Mouse (Mus musculus): ENCODE measurements around the gene E4f1. TPM values are rescaled to one million over a fixed set of nuclear protein-coding genes. Genes with fewer than 3 reads are reported as not detected.

Gene E4f1
- polyA plus RNA-seq, 1 experiment from 2014 or later, result 38.3 TPM

Other genes starting within 250 kb of the E4f1 start
- gene Tedc2, start 249.5 kb downstream of the E4f1 start, polyA plus RNA-seq (2015; fragmentation: Nextera tagmentation; extraction: Ambion mirVana), result 15.8 and 16.3 TPM in 2 replicates
- gene Ccnf, start 218.8 kb downstream of the E4f1 start, polyA plus RNA-seq (2015; fragmentation: Nextera tagmentation; extraction: Ambion mirVana), result 65.4 and 67.0 TPM in 2 replicates
- gene Abca17, start 119.2 kb downstream of the E4f1 start, polyA plus RNA-seq (2015; fragmentation: Nextera tagmentation; extraction: Ambion mirVana), result not detected in 2 replicates
- gene Abca3, start 118.4 kb downstream of the E4f1 start, polyA plus RNA-seq (2015; fragmentation: Nextera tagmentation; extraction: Ambion mirVana), result 5.6 and 6.6 TPM in 2 replicates
- gene Rnps1, start 55.7 kb downstream of the E4f1 start, polyA plus RNA-seq (2015; fragmentation: Nextera tagmentation; extraction: Ambion mirVana), result 322 TPM in 2 replicates
- 85.0 and 87.3 TPM in 2 replicates for gene Eci1, start 43.7 kb downstream of the E4f1 start, polyA plus RNA-seq (2015; fragmentation: Nextera tagmentation; extraction: Ambion mirVana)
- 2.7 and 3.9 TPM in 2 replicates for gene Dnase1l2, start 27.2 kb downstream of the E4f1 start, polyA plus RNA-seq (2015; fragmentation: Nextera tagmentation; extraction: Ambion mirVana)
- gene Pgp, start 79 bp upstream of the E4f1 start, polyA plus RNA-seq (2015; fragmentation: Nextera tagmentation; extraction: Ambion mirVana), result 50.2 and 51.3 TPM in 2 replicates
- gene Bricd5, start 3.6 kb upstream of the E4f1 start, polyA plus RNA-seq (2015; fragmentation: Nextera tagmentation; extraction: Ambion mirVana), result not detected in 2 replicates
- gene Mlst8, start 8.8 kb upstream of the E4f1 start, polyA plus RNA-seq (2015; fragmentation: Nextera tagmentation; extraction: Ambion mirVana), result 33.1 and 35.6 TPM in 2 replicates
- gene Caskin1, start 18.3 kb upstream of the E4f1 start, polyA plus RNA-seq (2015; fragmentation: Nextera tagmentation; extraction: Ambion mirVana), result 5.0 and 5.2 TPM in 2 replicates
- gene Traf7, start 57.6 kb upstream of the E4f1 start, polyA plus RNA-seq (2015; fragmentation: Nextera tagmentation; extraction: Ambion mirVana), result 96.2 and 103 TPM in 2 replicates
- 3.4 TPM in 2 replicates for gene Rab26, start 63.9 kb upstream of the E4f1 start, polyA plus RNA-seq (2015; fragmentation: Nextera tagmentation; extraction: Ambion mirVana)
- 22.3 and 36.6 TPM in 2 replicates for gene Pkd1, start 79.5 kb upstream of the E4f1 start, polyA plus RNA-seq (2015; fragmentation: Nextera tagmentation; extraction: Ambion mirVana)
- gene Tsc2, start 162.3 kb upstream of the E4f1 start, polyA plus RNA-seq (2015; fragmentation: Nextera tagmentation; extraction: Ambion mirVana), result 65.5 and 72.2 TPM in 2 replicates
- gene Nthl1, start 162.4 kb upstream of the E4f1 start, polyA plus RNA-seq (2015; fragmentation: Nextera tagmentation; extraction: Ambion mirVana), result 23.7 and 25.0 TPM in 2 replicates
- 58.1 and 59.3 TPM in 2 replicates for gene Slc9a3r2, start 180.0 kb upstream of the E4f1 start, polyA plus RNA-seq (2015; fragmentation: Nextera tagmentation; extraction: Ambion mirVana)
- 0.80 TPM in 2 replicates for gene Npw, start 188.1 kb upstream of the E4f1 start, polyA plus RNA-seq (2015; fragmentation: Nextera tagmentation; extraction: Ambion mirVana)
- gene Zfp598, start 199.4 kb upstream of the E4f1 start, polyA plus RNA-seq (2015; fragmentation: Nextera tagmentation; extraction: Ambion mirVana), result 22.2 and 24.7 TPM in 2 replicates
- 7.8 and 8.4 TPM in 2 replicates for gene Syngr3, start 219.6 kb upstream of the E4f1 start, polyA plus RNA-seq (2015; fragmentation: Nextera tagmentation; extraction: Ambion mirVana)
- 46.6 and 48.1 TPM in 2 replicates for gene Gfer, start 225.8 kb upstream of the E4f1 start, polyA plus RNA-seq (2015; fragmentation: Nextera tagmentation; extraction: Ambion mirVana)
- gene Noxo1, start 225.9 kb upstream of the E4f1 start, polyA plus RNA-seq (2015; fragmentation: Nextera tagmentation; extraction: Ambion mirVana), result 2.5 and 3.1 TPM in 2 replicates
- 79.8 and 84.6 TPM in 2 replicates for gene Tbl3, start 237.3 kb upstream of the E4f1 start, polyA plus RNA-seq (2015; fragmentation: Nextera tagmentation; extraction: Ambion mirVana)
- gene Rnf151, start 247.8 kb upstream of the E4f1 start, polyA plus RNA-seq (2015; fragmentation: Nextera tagmentation; extraction: Ambion mirVana), result not detected in 2 replicates
- 1,267 and 1,298 TPM in 2 replicates for gene Rps2, start 247.8 kb upstream of the E4f1 start, polyA plus RNA-seq (2015; fragmentation: Nextera tagmentation; extraction: Ambion mirVana)